13 mouse cellular contexts compared by ENCODE assay signal in genomic region chr6:134060811-134061210, GRCm38 (mm10). TPM values are rescaled to one million over a fixed set of nuclear protein-coding genes. Genes with fewer than 3 reads are reported as not detected.
DNase-seq lines count a peak whose midpoint lies in the region; ATAC-seq and TF ChIP-seq lines count a peak whose summit lies in the region.
"Had no signal": no experiment of that assay in that cellular context is flagged by ENCODE, and none has a peak within 500 bp of the region (broad histone marks: within the 10 kb centered on the region; RNA-seq: fewer than 3 reads in every experiment).

No protein-coding gene starts in this region.

- intact Hi-C loops in left cerebral cortex, adult 2 months (cut with DNase I), result no loop called here

- H3K4me2 ChIP-seq in liver, embryonic 12.5 days, result no peak overlapping the region
- H3K4me2 ChIP-seq in liver, embryonic 11.5 days, result no peak overlapping the region
- no peak overlapping the region for H3K4me2 ChIP-seq in heart, embryonic 16.5 days (ENCODE audit: low read depth, low read length)
- H3K4me2 ChIP-seq in stomach, embryonic 16.5 days (ENCODE audit: low read depth, low read length), result no peak overlapping the region

- no peak for TF ChIP-seq CTCF in left cerebral cortex, adult 2 months (IDR thresholded peaks at IDR 0.05)

- ATAC-seq in liver, embryonic 12.5 days, result 0 out of 2 replicates have a peak, but pooled peaks have one; percentile 13
- no peak for ATAC-seq in liver, embryonic 11.5 days (replicated peaks; ENCODE audit: low FRiP score)
- peak; percentile 59; the same call in 1 of the 2 replicates for ATAC-seq in heart, embryonic 16.5 days (replicated peaks; ENCODE audit: extremely low read depth, insufficient read depth, low FRiP score)
- 0 out of 2 replicates have a peak, but pooled peaks have one; percentile 28 for ATAC-seq in stomach, embryonic 16.5 days (ENCODE audit: insufficient read depth, low FRiP score)
- ATAC-seq: forebrain, embryonic 14.5 days had no signal

- no peaks in the 10 kb centered on the region; the same call in 1 of the 2 replicates for H3K36me3 ChIP-seq in liver, embryonic 12.5 days
- H3K36me3 ChIP-seq in liver, embryonic 11.5 days (ENCODE audit: control insufficient read depth, insufficient read depth, low read length), result no peaks in the 10 kb centered on the region
- H3K36me3 ChIP-seq in heart, embryonic 16.5 days (ENCODE audit: control insufficient read depth, insufficient read depth), result no peaks in the 10 kb centered on the region
- no peaks in the 10 kb centered on the region for H3K36me3 ChIP-seq in stomach, embryonic 16.5 days (ENCODE audit: control insufficient read depth, insufficient read depth, low read length)
- H3K36me3 ChIP-seq in hindbrain, embryonic 10.5 days, result no peaks in the 10 kb centered on the region

- H3K4me3 ChIP-seq in liver, embryonic 12.5 days, result no peak overlapping the region
- no peak overlapping the region for H3K4me3 ChIP-seq in liver, embryonic 11.5 days (ENCODE audit: low read depth, low read length)
- H3K4me3 ChIP-seq in heart, embryonic 16.5 days (ENCODE audit: low read length), result no peak overlapping the region
- H3K4me3 ChIP-seq in stomach, embryonic 16.5 days (replicated peaks; ENCODE audit: low read length), result no peak overlapping the region
- no peak overlapping the region for H3K4me3 ChIP-seq in hindbrain, embryonic 10.5 days
- H3K4me3 ChIP-seq in left cerebral cortex, adult 2 months, result no peak overlapping the region
- H3K4me3 ChIP-seq: embryonic facial prominence, embryonic 10.5 days had no signal

- no peak for DNase-seq in liver, embryonic 11.5 days (ENCODE audit: low spot score)
- peak; percentile 54 for DNase-seq in kidney, postnatal 10 days
- no peak for DNase-seq in hindbrain, embryonic 10.5 days (ENCODE audit: low spot score)
- DNase-seq in left cerebral cortex, adult 2 months (ENCODE audit: extremely low spot score in 1 of 2, low spot score in 2 of 2), result no peak
- DNase-seq: cerebellum, adult 2 months; right cerebral cortex, postnatal 4 days; thymus, adult 2 months had no signal

- WGBS in liver, embryonic 12.5 days (ENCODE audit: insufficient replicate concordance), result 56% methylated on average over 12 of the region's 12 CpGs
- 58% methylated on average over 12 of the region's 12 CpGs for WGBS in liver, embryonic 11.5 days
- 56% methylated on average over 12 of the region's 12 CpGs for WGBS in heart, embryonic 16.5 days
- WGBS in stomach, embryonic 16.5 days, result 58% methylated on average over 12 of the region's 12 CpGs
- 79% methylated on average over 12 of the region's 12 CpGs for WGBS in hindbrain, embryonic 10.5 days

- H3K9ac ChIP-seq in liver, embryonic 12.5 days, result no peak overlapping the region
- no peak overlapping the region for H3K9ac ChIP-seq in liver, embryonic 11.5 days (ENCODE audit: low read depth, low read length)
- H3K9ac ChIP-seq in heart, embryonic 16.5 days (ENCODE audit: low read length), result no peak overlapping the region
- no peak overlapping the region for H3K9ac ChIP-seq in stomach, embryonic 16.5 days (ENCODE audit: low read length)

- H3K27me3 ChIP-seq in liver, embryonic 12.5 days (replicated peaks), result no peaks in the 10 kb centered on the region
- H3K27me3 ChIP-seq in liver, embryonic 11.5 days (replicated peaks; ENCODE audit: control insufficient read depth, insufficient read depth, low read length), result no peaks in the 10 kb centered on the region
- H3K27me3 ChIP-seq in heart, embryonic 16.5 days (ENCODE audit: control insufficient read depth, insufficient read depth, low read length), result no peaks in the 10 kb centered on the region
- H3K27me3 ChIP-seq in stomach, embryonic 16.5 days (ENCODE audit: control insufficient read depth, insufficient read depth, low read length), result no peaks in the 10 kb centered on the region
- no peaks in the 10 kb centered on the region for H3K27me3 ChIP-seq in hindbrain, embryonic 10.5 days (ENCODE audit: insufficient read depth, poor library complexity, severe bottlenecking)
- H3K27me3 ChIP-seq: CH12.LX had no signal

- no peaks in the 10 kb centered on the region for H3K9me3 ChIP-seq in liver, embryonic 12.5 days (replicated peaks)
- no peaks in the 10 kb centered on the region for H3K9me3 ChIP-seq in liver, embryonic 11.5 days (ENCODE audit: control insufficient read depth, low read length)
- no peaks in the 10 kb centered on the region for H3K9me3 ChIP-seq in heart, embryonic 16.5 days (replicated peaks; ENCODE audit: control insufficient read depth, low read length)
- no peaks in the 10 kb centered on the region for H3K9me3 ChIP-seq in stomach, embryonic 16.5 days (replicated peaks; ENCODE audit: control insufficient read depth, low read length)
- no peaks in the 10 kb centered on the region for H3K9me3 ChIP-seq in hindbrain, embryonic 10.5 days
- H3K9me3 ChIP-seq: embryonic facial prominence, embryonic 10.5 days had no signal

- peaks cover 46% of the 10 kb centered on the region for H3K4me1 ChIP-seq in liver, embryonic 12.5 days
- peaks cover 9% of the 10 kb centered on the region for H3K4me1 ChIP-seq in liver, embryonic 11.5 days (replicated peaks; ENCODE audit: control insufficient read depth, insufficient read depth, low read length)
- H3K4me1 ChIP-seq in heart, embryonic 16.5 days (ENCODE audit: control insufficient read depth, insufficient read depth, low read length), result peaks cover 56% of the 10 kb centered on the region
- H3K4me1 ChIP-seq in stomach, embryonic 16.5 days (ENCODE audit: control insufficient read depth, insufficient read depth, low read length), result peaks cover 5% of the 10 kb centered on the region; the same call in 1 of the 2 replicates
- peaks cover 33% of the 10 kb centered on the region for H3K4me1 ChIP-seq in hindbrain, embryonic 10.5 days (replicated peaks)

- H3K27ac ChIP-seq in liver, embryonic 12.5 days, result no peak overlapping the region
- H3K27ac ChIP-seq in liver, embryonic 11.5 days (ENCODE audit: low read depth, low read length), result no peak overlapping the region
- H3K27ac ChIP-seq in heart, embryonic 16.5 days (ENCODE audit: low read length), result peak overlapping the region; percentile 29; the same call in 1 of the 2 replicates
- no peak overlapping the region for H3K27ac ChIP-seq in stomach, embryonic 16.5 days (ENCODE audit: low read length)
- H3K27ac ChIP-seq in hindbrain, embryonic 10.5 days, result no peak overlapping the region
- no peak overlapping the region for H3K27ac ChIP-seq in left cerebral cortex, adult 2 months
- H3K27ac ChIP-seq: embryonic facial prominence, embryonic 10.5 days had no signal

RNA-seq across cellular contexts. Expression of gene Etv6, which starts 25.3 kb away (rescaled TPM):
- polyA plus RNA-seq in liver, embryonic 12.5 days (2016; fragmentation: Nextera tagmentation; extraction: Ambion mirVana), result 6.7 and 7.9 TPM in 2 replicates
- 12.6 and 13.0 TPM in 2 replicates for polyA plus RNA-seq in liver, embryonic 11.5 days (2014; fragmentation: Nextera tagmentation; extraction: Ambion mirVana)
- polyA plus RNA-seq in heart, embryonic 16.5 days (2015; fragmentation: Nextera tagmentation; extraction: Ambion mirVana), result 10.5 and 12.3 TPM in 2 replicates
- 10.4 and 13.9 TPM in 2 replicates for polyA plus RNA-seq in stomach, embryonic 16.5 days (2015; fragmentation: Nextera tagmentation; extraction: Ambion mirVana)
- 12.1 and 14.6 TPM in 2 replicates for polyA plus RNA-seq in hindbrain, embryonic 10.5 days (2016; fragmentation: Nextera tagmentation; extraction: Ambion mirVana)
- 10 to 100 TPM; 18.7 to 19.3 TPM for total RNA-seq in left cerebral cortex, adult 2 months (2021)
